Mouse (Mus musculus): Measurements from ENCODE around the gene Elp5. TPM values are rescaled to one million over a fixed set of nuclear protein-coding genes. Genes with fewer than 3 reads are reported as not detected.

Elp5 gene
- polyA plus RNA-seq, 1 experiment from 2014 or later, result 97.9 TPM

GRCm38 (mm10) chr11:69989949-69990348 is 7.6 kb upstream of the Elp5 start:
- Histone ChIP-seq H3K9me3 (replicated peaks; ENCODE audit: low read length) (no peaks in the 10 kb centered on the region), H3K4me1 (replicated peaks; ENCODE audit: insufficient read depth, low read length) (peaks cover 7% of the 10 kb centered on the region), H3K27ac (peak overlapping the region; percentile 84; the same call in 1 of the 2 replicates), H3K4me2 (ENCODE audit: low read length) (no peak overlapping the region), H3K4me3 (replicated peaks; ENCODE audit: low read depth, low read length) (no peak overlapping the region), H3K9ac (ENCODE audit: low read depth, low read length) (no peak overlapping the region), H3K27me3 (ENCODE audit: insufficient read depth, low read length) (no peaks in the 10 kb centered on the region), H3K36me3 (ENCODE audit: insufficient read depth, low read length) (peaks cover 58% of the 10 kb centered on the region)
- ATAC-seq (replicated peaks; ENCODE audit: low FRiP score, low read depth) (no peak), DNase-seq (ENCODE audit: low spot score) (no peak)
- TF ChIP-seq CTCF (IDR thresholded peaks at IDR 0.05; ENCODE audit: low read depth), result no peak
- WGBS, result 83% methylated on average over 8 of the region's 8 CpGs

GRCm38 (mm10) chr11:69984431-69984830 is 2.1 kb upstream of the Elp5 start:
- DNase-seq (ENCODE audit: low spot score) (no peak), ATAC-seq (replicated peaks; ENCODE audit: low FRiP score, low read depth) (no peak)
- no peak overlapping the region for H3K4me3 ChIP-seq (replicated peaks; ENCODE audit: low read depth, low read length)
- 88% methylated on average over 8 of the region's 8 CpGs for WGBS
- no peak overlapping the region for H3K27ac ChIP-seq
- H3K27me3 ChIP-seq (ENCODE audit: insufficient read depth, low read length), result no peaks in the 10 kb centered on the region
- peaks cover 21% of the 10 kb centered on the region; the same call in 1 of the 2 replicates for H3K4me1 ChIP-seq (replicated peaks; ENCODE audit: insufficient read depth, low read length)
- no peak for TF ChIP-seq CTCF (IDR thresholded peaks at IDR 0.05; ENCODE audit: low read depth)
- peaks cover 46% of the 10 kb centered on the region for H3K36me3 ChIP-seq (ENCODE audit: insufficient read depth, low read length)
- H3K9me3 ChIP-seq (replicated peaks; ENCODE audit: low read length), result no peaks in the 10 kb centered on the region
- no peak overlapping the region for H3K4me2 ChIP-seq (ENCODE audit: low read length)
- H3K9ac ChIP-seq (ENCODE audit: low read depth, low read length), result no peak overlapping the region

DNA sequence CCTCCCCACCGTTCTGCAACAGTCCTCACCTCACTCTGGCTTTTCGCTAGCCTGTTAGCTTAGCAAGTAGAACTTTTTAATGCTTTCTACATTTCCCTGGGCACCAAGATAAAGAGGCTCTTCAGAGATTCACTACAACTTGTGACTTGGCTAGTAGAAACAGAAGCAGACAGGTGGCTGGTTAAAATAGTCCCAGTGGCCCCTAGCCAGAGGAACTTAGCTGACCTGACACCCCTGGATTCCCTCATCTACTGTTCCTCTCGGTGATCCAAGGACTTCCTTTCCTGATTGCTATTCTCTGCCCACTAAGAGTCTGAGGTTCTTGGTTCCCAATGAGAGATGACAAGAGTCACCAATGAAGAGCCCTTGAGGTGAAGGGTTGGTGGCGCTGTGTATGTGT is 1.1 kb upstream of the Elp5 start:
- no peak overlapping the region for H3K4me3 ChIP-seq (replicated peaks; ENCODE audit: low read depth, low read length)
- peak overlapping the region; percentile 92; the same call in 1 of the 2 replicates for H3K4me2 ChIP-seq (ENCODE audit: low read length)
- H3K9me3 ChIP-seq (replicated peaks; ENCODE audit: low read length), result no peaks in the 10 kb centered on the region
- H3K36me3 ChIP-seq (ENCODE audit: insufficient read depth, low read length), result peaks cover 36% of the 10 kb centered on the region
- 62% methylated on average over 4 of the region's 4 CpGs for WGBS
- H3K4me1 ChIP-seq (replicated peaks; ENCODE audit: insufficient read depth, low read length), result peaks cover 23% of the 10 kb centered on the region; the same call in 1 of the 2 replicates
- DNase-seq (ENCODE audit: low spot score), result no peak
- no peaks in the 10 kb centered on the region for H3K27me3 ChIP-seq (ENCODE audit: insufficient read depth, low read length)
- no peak for TF ChIP-seq CTCF (IDR thresholded peaks at IDR 0.05; ENCODE audit: low read depth)
- no peak for ATAC-seq (replicated peaks; ENCODE audit: low FRiP score, low read depth)
- H3K9ac ChIP-seq (ENCODE audit: low read depth, low read length), result 0 out of 2 replicates have a peak overlapping the region, but pooled peaks have one; percentile 97
- no peak overlapping the region for H3K27ac ChIP-seq

- ATAC-seq (replicated peaks; ENCODE audit: low FRiP score, low read depth) (no peak), DNase-seq (ENCODE audit: low spot score) (peak; percentile 63)
- Histone ChIP-seq H3K36me3 (ENCODE audit: insufficient read depth, low read length) (peaks cover 31% of the 10 kb centered on the region), H3K9me3 (replicated peaks; ENCODE audit: low read length) (no peaks in the 10 kb centered on the region), H3K27me3 (ENCODE audit: insufficient read depth, low read length) (no peaks in the 10 kb centered on the region), H3K4me2 (ENCODE audit: low read length) (peak overlapping the region; percentile 92), H3K4me3 (replicated peaks; ENCODE audit: low read depth, low read length) (no peak overlapping the region), H3K27ac (no peak overlapping the region; the same call in 1 of the 2 replicates), H3K4me1 (replicated peaks; ENCODE audit: insufficient read depth, low read length) (peaks cover 23% of the 10 kb centered on the region; the same call in 1 of the 2 replicates), H3K9ac (ENCODE audit: low read depth, low read length) (peak overlapping the region; percentile 97)
- WGBS, result 14% methylated on average over 5 of the region's 5 CpGs
- TF ChIP-seq CTCF (IDR thresholded peaks at IDR 0.05; ENCODE audit: low read depth), result no peak
These were observed 560 bp upstream of the Elp5 start for GRCm38 (mm10) chr11:69982877-69983276.

GRCm38 (mm10) chr11:69981141-69981762 is 1.1 kb downstream of the Elp5 start, which contains the start of gene Ctdnep1:
Gene Ctdnep1 (plus strand): TSS chr11:69981156.
- H3K36me3 ChIP-seq (ENCODE audit: insufficient read depth, low read length), result peaks cover 20% of the 10 kb centered on the region
- TF ChIP-seq CTCF (IDR thresholded peaks at IDR 0.05; ENCODE audit: low read depth), result no peak
- H3K4me1 ChIP-seq (replicated peaks; ENCODE audit: insufficient read depth, low read length), result peaks cover 23% of the 10 kb centered on the region; the same call in 1 of the 2 replicates
- peak within 1 kb of the TSS; percentile 97 for H3K9ac ChIP-seq (ENCODE audit: low read depth, low read length)
- H3K27me3 ChIP-seq (ENCODE audit: insufficient read depth, low read length), result no peaks in the 10 kb centered on the region
- H3K4me2 ChIP-seq (ENCODE audit: low read length), result peak within 1 kb of the TSS; percentile 92
- under 1% methylated on average over 41 of the region's 43 CpGs for WGBS
- H3K4me3 ChIP-seq (replicated peaks; ENCODE audit: low read depth, low read length), result peak within 1 kb of the TSS; percentile 99
- H3K27ac ChIP-seq, result peak within 1 kb of the TSS; percentile 99
- no peak for DNase-seq (ENCODE audit: low spot score)
- ATAC-seq (replicated peaks; ENCODE audit: low FRiP score, low read depth), result peak; percentile 7
- no peaks in the 10 kb centered on the region for H3K9me3 ChIP-seq (replicated peaks; ENCODE audit: low read length)

DNA sequence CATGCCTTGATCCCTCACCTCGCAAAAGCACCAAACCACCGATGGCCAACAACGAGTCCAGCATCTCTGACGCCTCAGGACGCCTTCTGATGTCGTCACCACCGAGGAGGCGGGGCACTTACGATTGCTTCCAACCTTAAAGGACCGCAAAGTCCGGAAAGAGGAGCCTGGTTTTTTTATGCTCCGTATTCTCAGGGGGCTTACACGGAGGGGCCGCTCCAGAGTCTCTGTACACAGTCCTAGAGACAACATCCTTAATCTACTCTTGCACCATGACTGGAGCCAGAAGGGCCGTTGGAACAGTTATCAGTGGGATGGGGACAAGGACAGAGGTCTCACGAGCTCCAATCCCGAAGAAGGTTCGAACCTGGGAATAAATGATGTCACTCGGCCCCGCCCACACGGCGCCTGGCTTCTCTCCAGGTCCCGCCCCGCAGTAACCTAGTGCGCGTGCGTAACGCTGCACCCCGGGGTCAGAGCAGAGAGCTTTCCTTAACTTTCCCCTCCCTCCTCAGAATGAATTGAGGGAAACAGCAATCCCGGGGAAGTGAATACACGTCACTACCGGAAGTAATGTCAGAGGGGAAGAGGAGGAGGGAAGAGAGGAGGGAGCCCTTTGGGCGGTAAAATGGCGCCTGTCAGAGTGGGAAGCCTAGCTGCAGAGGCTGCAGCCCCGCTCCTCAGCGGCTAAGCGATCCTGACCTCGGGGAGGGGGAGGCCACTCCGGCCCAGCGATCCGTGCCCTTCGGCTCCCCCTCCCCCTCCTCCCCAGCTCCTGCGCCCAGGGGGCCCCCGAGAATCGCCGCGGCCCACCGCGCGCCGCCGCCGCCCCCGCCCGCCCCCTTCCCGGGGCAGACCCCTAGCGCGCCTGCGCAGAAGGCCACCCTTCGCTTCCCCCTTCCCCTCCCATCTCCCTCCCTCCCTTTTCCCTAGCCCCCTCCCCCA is 1.8 kb downstream of the Elp5 start:
- H3K9me3 ChIP-seq (replicated peaks; ENCODE audit: low read length), result no peaks in the 10 kb centered on the region
- H3K27me3 ChIP-seq (ENCODE audit: insufficient read depth, low read length), result no peaks in the 10 kb centered on the region
- peak overlapping the region; percentile 97 for H3K9ac ChIP-seq (ENCODE audit: low read depth, low read length)
- H3K36me3 ChIP-seq (ENCODE audit: insufficient read depth, low read length), result peaks cover 20% of the 10 kb centered on the region; the same call in 1 of the 2 replicates
- H3K4me3 ChIP-seq (replicated peaks; ENCODE audit: low read depth, low read length), result peak overlapping the region; percentile 99
- H3K4me1 ChIP-seq (replicated peaks; ENCODE audit: insufficient read depth, low read length), result peaks cover 23% of the 10 kb centered on the region; the same call in 1 of the 2 replicates
- peak overlapping the region; percentile 92 for H3K4me2 ChIP-seq (ENCODE audit: low read length)
- peak overlapping the region; percentile 99 for H3K27ac ChIP-seq
- no peak for TF ChIP-seq CTCF (IDR thresholded peaks at IDR 0.05; ENCODE audit: low read depth)
- peak; percentile 100 for DNase-seq (ENCODE audit: low spot score)
- peak; percentile 94 for ATAC-seq (replicated peaks; ENCODE audit: low FRiP score, low read depth)
- WGBS, result under 1% methylated on average over 48 of the region's 60 CpGs

Data from kidney, postnatal 0 days (tissue).